Mouse (Mus musculus) forebrain, embryonic 12.5 days (tissue): ENCODE measurements around the gene Ubxn1. TPM values are rescaled to one million over a fixed set of nuclear protein-coding genes. Genes with fewer than 3 reads are reported as not detected.

Experiments
- ATAC-seq: fragments of 200-750 bp; cut with Nextera tagmentation; 2 replicates; pipeline ENCODE4 v1.8.0; 2017; ENCODE audit warnings: moderate TSS enrichment; ENCODE audit not compliant: low FRiP score
- H3K27ac ChIP-seq: fragments of 300-500 bp; sonication (generic); 2 replicates; pipeline ENCODE4 v1.5.1; 2016; ENCODE audit warnings: mild to moderate bottlenecking
- H3K27me3 ChIP-seq: fragments of 300-500 bp; sonication (generic); 2 replicates; pipeline ENCODE4 v1.6.1; 2016; ENCODE audit warnings: mild to moderate bottlenecking
- H3K36me3 ChIP-seq: fragments of 300-500 bp; sonication (generic); replicated peaks from 2 replicates; pipeline ENCODE4 v1.6.1; 2016; ENCODE audit warnings: mild to moderate bottlenecking
- H3K4me1 ChIP-seq: fragments of 300-500 bp; sonication (generic); 2 replicates; pipeline ENCODE4 v1.6.1; 2016
- H3K4me2 ChIP-seq: fragments of 300-500 bp; sonication (generic); 2 replicates; pipeline ENCODE4 v1.6.1; 2016; ENCODE audit warnings: mild to moderate bottlenecking, moderate library complexity
- H3K4me3 ChIP-seq: fragments of 300-500 bp; sonication (generic); replicated peaks from 2 replicates; pipeline ENCODE4 v1.5.1; 2016; ENCODE audit warnings: mild to moderate bottlenecking
- H3K9ac ChIP-seq: fragments of 300-500 bp; sonication (generic); 2 replicates; pipeline ENCODE4 v1.6.1; 2016; ENCODE audit warnings: mild to moderate bottlenecking
- H3K9me3 ChIP-seq: fragments of 300-500 bp; sonication (generic); 2 replicates; pipeline ENCODE4 v1.6.1; 2016
- WGBS: fragments of 180-500 bp; shearing (Covaris S2); methylation state at CpG from one replicate; pipeline ENCODE4 v1.1.7; 2016; 5-methylcytosine and 5-hydroxymethylcytosine counted together
- microRNA-seq: library from miRNA; unstranded; fragments of <30 nt; microRNA quantifications from one replicate; pipeline ENCODE4, GENCODE M21; 2017
- polyA plus RNA-seq: library from polyadenylated mRNA; unstranded; fragments of >200 nt; fragmentation: Nextera tagmentation; extraction: Ambion mirVana; gene quantifications from 2 replicates; pipeline ENCODE4 v1.2.1, GENCODE M21; 2016

Gene Ubxn1
- polyA plus RNA-seq, 1 experiment from 2014 or later, result 178 TPM

GRCm38 (mm10) chr19:8920073-8920736, 48.9 kb downstream of the Ubxn1 start, which contains the start of gene B3gat3:
TSS of gene B3gat3 (plus strand) at chr19:8920374.
- H3K4me1 ChIP-seq, result peaks cover 16% of the 10 kb centered on the region
- ATAC-seq, result peak; percentile 98
- H3K27ac ChIP-seq, result peak within 1 kb of the TSS; percentile 89
- peak within 1 kb of the TSS; percentile 85 for H3K4me2 ChIP-seq
- no peaks in the 10 kb centered on the region for H3K9me3 ChIP-seq
- H3K4me3 ChIP-seq, result peak within 1 kb of the TSS; percentile 83
- no peaks in the 10 kb centered on the region for H3K27me3 ChIP-seq
- peak within 1 kb of the TSS; percentile 86 for H3K9ac ChIP-seq
- peaks cover 28% of the 10 kb centered on the region for H3K36me3 ChIP-seq
- 4% methylated on average over 42 of the region's 50 CpGs for WGBS

DNA sequence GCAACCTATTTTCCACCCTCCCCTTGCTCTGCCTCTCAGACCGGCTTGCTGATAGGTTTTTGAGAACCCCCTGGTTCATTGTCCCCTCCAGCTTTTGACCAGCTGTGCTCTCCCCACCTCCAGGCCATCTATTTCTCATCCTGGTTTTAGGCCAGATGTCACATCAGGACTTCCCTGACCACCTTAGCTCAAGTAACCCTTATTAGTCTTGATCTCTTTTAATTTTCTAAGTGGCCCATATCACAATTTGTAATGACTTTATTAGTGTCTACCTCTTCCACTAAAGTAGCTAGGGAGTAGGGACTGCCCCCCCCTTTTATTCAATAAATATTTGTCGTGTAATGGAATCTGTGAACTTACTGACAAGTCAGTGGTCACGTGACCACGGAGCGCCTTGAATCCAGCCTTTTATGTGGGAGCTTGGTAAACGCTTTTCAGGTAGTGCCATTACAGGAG, 49.6 kb downstream of the Ubxn1 start:
- 5% methylated on average over 6 of the region's 6 CpGs for WGBS
- H3K36me3 ChIP-seq, result peaks cover 28% of the 10 kb centered on the region
- H3K27ac ChIP-seq, result peak overlapping the region; percentile 89
- H3K9me3 ChIP-seq, result no peaks in the 10 kb centered on the region
- no peaks in the 10 kb centered on the region for H3K27me3 ChIP-seq
- peak overlapping the region; percentile 85 for H3K4me2 ChIP-seq
- peak overlapping the region; percentile 86 for H3K9ac ChIP-seq
- peak overlapping the region; percentile 83 for H3K4me3 ChIP-seq
- H3K4me1 ChIP-seq, result peaks cover 16% of the 10 kb centered on the region
- no peak for ATAC-seq

DNA sequence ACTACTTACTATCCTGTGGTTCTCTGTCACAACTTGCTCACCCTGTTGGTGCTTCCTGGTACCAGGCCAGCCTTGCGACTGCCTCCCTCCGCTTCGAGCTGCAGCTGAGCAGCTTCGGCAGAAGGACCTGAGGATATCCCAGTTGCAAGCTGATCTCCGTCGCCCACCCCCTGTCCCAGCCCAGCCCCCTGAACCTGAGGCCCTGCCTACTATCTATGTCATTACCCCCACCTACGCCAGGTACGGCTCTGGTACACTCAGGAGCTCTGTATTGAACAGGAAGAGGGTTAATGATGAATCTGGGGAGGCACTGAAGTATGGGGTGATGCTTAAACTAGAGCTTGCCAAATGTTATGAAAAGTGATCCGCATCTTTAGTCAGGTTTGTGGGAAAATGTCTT, 50.4 kb downstream of the Ubxn1 start:
- H3K9me3 ChIP-seq, result no peaks in the 10 kb centered on the region
- H3K9ac ChIP-seq, result no peak overlapping the region
- 0 out of 2 replicates have a peak overlapping the region, but pooled peaks have one; percentile 85 for H3K4me2 ChIP-seq
- 83% methylated on average over 9 of the region's 9 CpGs for WGBS
- no peak for ATAC-seq
- H3K27me3 ChIP-seq, result no peaks in the 10 kb centered on the region
- no peak overlapping the region for H3K27ac ChIP-seq
- H3K4me1 ChIP-seq, result peaks cover 16% of the 10 kb centered on the region
- H3K4me3 ChIP-seq, result 0 out of 2 replicates have a peak overlapping the region, but pooled peaks have one; percentile 83
- H3K36me3 ChIP-seq, result peaks cover 28% of the 10 kb centered on the region

Small RNA genes within 50 kb of the gene (microRNA-seq; reads per million reads assigned to microRNA genes)
- not detected for gene Mir5136

Other genes with a start within 250 kb of the Ubxn1 start
- 0.10 and 0.27 TPM in 2 replicates for gene Chrm1, start 207.7 kb upstream of the Ubxn1 start, polyA plus RNA-seq
- 140 and 143 TPM in 2 replicates for gene Slc3a2, start 148.1 kb upstream of the Ubxn1 start, polyA plus RNA-seq
- 83.7 and 85.9 TPM in 2 replicates for gene Wdr74, start 135.7 kb upstream of the Ubxn1 start, polyA plus RNA-seq
- gene 1700092M07Rik, start 130.8 kb upstream of the Ubxn1 start, polyA plus RNA-seq, result 2.8 and 3.7 TPM in 2 replicates
- gene Stx5a, start 130.1 kb upstream of the Ubxn1 start, polyA plus RNA-seq, result 108 and 114 TPM in 2 replicates
- 206 and 225 TPM in 2 replicates for gene Nxf1, start 114.4 kb upstream of the Ubxn1 start, polyA plus RNA-seq
- 203 and 210 TPM in 2 replicates for gene Tmem223, start 100.5 kb upstream of the Ubxn1 start, polyA plus RNA-seq
- 34.4 and 36.9 TPM in 2 replicates for gene Tmem179b, start 97.0 kb upstream of the Ubxn1 start, polyA plus RNA-seq
- gene Taf6l, start 85.1 kb upstream of the Ubxn1 start, polyA plus RNA-seq, result 35.9 and 41.5 TPM in 2 replicates
- 158 and 161 TPM in 2 replicates for gene Polr2g, start 72.9 kb upstream of the Ubxn1 start, polyA plus RNA-seq
- 6.6 and 7.9 TPM in 2 replicates for gene Zbtb3, start 68.9 kb upstream of the Ubxn1 start, polyA plus RNA-seq
- gene Ttc9c, start 52.2 kb upstream of the Ubxn1 start, polyA plus RNA-seq, result 78.7 and 83.9 TPM in 2 replicates
- gene Hnrnpul2, start 51.5 kb upstream of the Ubxn1 start, polyA plus RNA-seq, result 7.2 and 7.8 TPM in 2 replicates
- gene AC129217.1, start 41.7 kb upstream of the Ubxn1 start, polyA plus RNA-seq, result not detected in 2 replicates
- gene Bscl2, start 34.0 kb upstream of the Ubxn1 start, polyA plus RNA-seq, result 57.5 and 62.9 TPM in 2 replicates
- 131 and 139 TPM in 2 replicates for gene Gng3, start 32.3 kb upstream of the Ubxn1 start, polyA plus RNA-seq
- gene Lrrn4cl, start 20.7 kb upstream of the Ubxn1 start, polyA plus RNA-seq, result 0.26 and 0.60 TPM in 2 replicates
- gene Uqcc3, start 9.4 kb downstream of the Ubxn1 start, polyA plus RNA-seq, result 55.2 and 57.3 TPM in 2 replicates
- 104 and 119 TPM in 2 replicates for gene Lbhd1, start 12.2 kb downstream of the Ubxn1 start, polyA plus RNA-seq
- not detected in 2 replicates for gene Gm49403, start 12.4 kb downstream of the Ubxn1 start, polyA plus RNA-seq
- gene 1810009A15Rik, start 17.4 kb downstream of the Ubxn1 start, polyA plus RNA-seq, result 91.0 and 104 TPM in 2 replicates
- gene Gm49416, start 17.4 kb downstream of the Ubxn1 start, polyA plus RNA-seq, result not detected in 2 replicates
- 48.1 and 52.6 TPM in 2 replicates for gene Ints5, start 21.5 kb downstream of the Ubxn1 start, polyA plus RNA-seq
- 106 and 113 TPM in 2 replicates for gene Ganab, start 26.6 kb downstream of the Ubxn1 start, polyA plus RNA-seq
- gene B3gat3, start 48.9 kb downstream of the Ubxn1 start, polyA plus RNA-seq, result 64.4 and 64.8 TPM in 2 replicates
- gene Rom1, start 57.9 kb downstream of the Ubxn1 start, polyA plus RNA-seq, result 1.3 and 2.5 TPM in 2 replicates
- gene Eml3, start 58.1 kb downstream of the Ubxn1 start, polyA plus RNA-seq, result 13.2 and 13.8 TPM in 2 replicates
- gene Mta2, start 70.4 kb downstream of the Ubxn1 start, polyA plus RNA-seq, result 193 and 206 TPM in 2 replicates
- gene Tut1, start 82.4 kb downstream of the Ubxn1 start, polyA plus RNA-seq, result 36.9 and 37.0 TPM in 2 replicates
- gene Eef1g, start 95.5 kb downstream of the Ubxn1 start, polyA plus RNA-seq, result 365 and 373 TPM in 2 replicates
- 6.4 and 8.5 TPM in 2 replicates for gene Ahnak, start 117.8 kb downstream of the Ubxn1 start, polyA plus RNA-seq
- not detected in 2 replicates for gene Scgb1a1, start 216.5 kb downstream of the Ubxn1 start, polyA plus RNA-seq